Mouse (Mus musculus) embryonic fibroblast, embryonic 13.5 days (primary cell): Measurements from ENCODE around the gene Vps13d.

Source experiments
- CTCF ChIP-seq: IDR thresholded peaks from 2 replicates; pipeline ENCODE4 v1.5.1; 2011; ENCODE audit warnings: mild to moderate bottlenecking, control low read depth, low read length, moderate library complexity, borderline replicate concordance; ENCODE audit not compliant: insufficient read depth
- POLR2A ChIP-seq: IDR thresholded peaks from 2 replicates; pipeline ENCODE4 v1.6.1; 2011; ENCODE audit warnings: low read depth, mild to moderate bottlenecking, control low read depth, low read length, moderate library complexity

DNA sequence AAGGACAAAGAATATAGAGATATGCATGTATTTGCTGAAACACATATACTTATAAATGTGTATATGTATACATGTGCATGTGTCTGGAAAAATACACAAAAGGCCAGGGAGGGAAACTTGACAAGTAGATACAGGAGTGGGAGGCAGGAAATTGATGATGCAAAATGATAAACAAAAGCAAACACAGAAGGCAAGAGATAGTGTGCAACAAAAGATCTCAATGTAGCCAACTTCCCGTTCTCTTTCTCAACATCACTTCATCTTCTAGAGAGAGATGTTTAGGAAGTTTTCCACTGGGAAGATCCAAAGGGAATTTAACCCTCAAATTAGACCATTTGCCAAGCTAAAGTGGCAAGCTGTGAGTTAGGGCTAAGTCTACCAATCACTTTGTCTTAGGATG, 238.5 kb downstream of the Vps13d start:
- no peak for TF ChIP-seq CTCF
- TF ChIP-seq POLR2A, result no peak
